ENCODE assay signal across 8 mouse cellular contexts in the genomic region with DNA sequence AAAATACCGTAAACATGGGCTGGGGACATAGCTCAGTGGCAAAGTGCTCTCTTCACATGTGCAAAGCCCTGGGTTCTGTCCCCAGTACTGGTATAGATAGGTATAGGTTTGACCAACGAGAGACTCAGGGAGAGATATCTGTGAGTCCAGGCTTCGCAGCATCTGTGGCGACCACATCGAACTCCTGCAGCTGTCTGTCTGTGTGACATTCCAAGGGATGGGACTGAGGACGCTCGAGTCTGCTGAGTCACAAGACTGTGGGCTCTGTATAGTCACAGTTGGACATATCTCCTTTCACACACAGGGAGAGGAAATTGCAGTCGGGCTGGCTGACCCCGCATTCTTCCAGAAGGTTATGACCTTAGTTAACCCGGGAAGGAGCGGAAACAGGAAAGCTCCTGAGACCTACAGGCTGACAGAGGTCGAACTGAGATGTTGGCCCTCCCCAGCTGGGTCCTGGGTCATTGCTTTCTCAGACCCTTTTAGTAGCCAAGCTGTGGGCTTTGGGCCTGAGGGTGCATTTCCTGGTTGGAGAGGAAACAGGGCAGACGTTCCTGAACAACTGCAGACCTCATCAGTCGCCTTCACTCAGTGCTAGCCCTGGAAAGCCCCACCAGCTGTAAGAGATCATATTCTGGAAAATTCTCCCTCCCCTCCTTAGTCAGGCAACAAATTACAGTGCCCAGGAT.
DNase-seq lines count a peak whose midpoint lies in the region; ATAC-seq lines count a peak whose summit lies in the region.

No protein-coding gene starts in this region.

- no peak overlapping the region for H3K4me3 ChIP-seq in intestine, embryonic 16.5 days (ENCODE audit: low read length)
- no peak overlapping the region for H3K4me3 ChIP-seq in liver, embryonic 16.5 days (ENCODE audit: low read depth, low read length)
- H3K4me3 ChIP-seq in stomach, embryonic 16.5 days (replicated peaks; ENCODE audit: low read length) = no peak overlapping the region
- no peak overlapping the region for H3K4me3 ChIP-seq in hindbrain, embryonic 12.5 days

- H3K4me1 ChIP-seq in intestine, embryonic 16.5 days (ENCODE audit: control insufficient read depth, insufficient read depth, low read length) = peaks cover 25% of the 10 kb centered on the region
- H3K4me1 ChIP-seq in liver, embryonic 16.5 days (ENCODE audit: control insufficient read depth, low read depth, low read length) = peaks cover 17% of the 10 kb centered on the region
- peaks cover 26% of the 10 kb centered on the region for H3K4me1 ChIP-seq in stomach, embryonic 16.5 days (ENCODE audit: control insufficient read depth, insufficient read depth, low read length)
- peaks cover 27% of the 10 kb centered on the region for H3K4me1 ChIP-seq in hindbrain, embryonic 12.5 days

- H3K36me3 ChIP-seq in intestine, embryonic 16.5 days (ENCODE audit: control insufficient read depth, insufficient read depth, low read length) = no peaks in the 10 kb centered on the region
- H3K36me3 ChIP-seq in liver, embryonic 16.5 days (ENCODE audit: control insufficient read depth, insufficient read depth) = no peaks in the 10 kb centered on the region
- H3K36me3 ChIP-seq in stomach, embryonic 16.5 days (ENCODE audit: control insufficient read depth, insufficient read depth, low read length) = no peaks in the 10 kb centered on the region
- no peaks in the 10 kb centered on the region for H3K36me3 ChIP-seq in hindbrain, embryonic 12.5 days

- no peak overlapping the region for H3K9ac ChIP-seq in intestine, embryonic 16.5 days (ENCODE audit: low read depth, low read length)
- H3K9ac ChIP-seq in liver, embryonic 16.5 days (ENCODE audit: low read depth, low read length) = no peak overlapping the region
- no peak overlapping the region for H3K9ac ChIP-seq in stomach, embryonic 16.5 days (ENCODE audit: low read length)
- no peak overlapping the region for H3K9ac ChIP-seq in hindbrain, embryonic 12.5 days

- peak overlapping the region; percentile 67 for H3K27ac ChIP-seq in intestine, embryonic 16.5 days (ENCODE audit: low read length)
- H3K27ac ChIP-seq in liver, embryonic 16.5 days (ENCODE audit: low read length) = peak overlapping the region; percentile 33; the same call in 1 of the 2 replicates
- peak overlapping the region; percentile 63 for H3K27ac ChIP-seq in stomach, embryonic 16.5 days (ENCODE audit: low read length)
- H3K27ac ChIP-seq in hindbrain, embryonic 12.5 days = no peak overlapping the region

- peak; percentile 70 for ATAC-seq in intestine, embryonic 16.5 days
- ATAC-seq in liver, embryonic 16.5 days (ENCODE audit: low read depth) = peak; percentile 80
- ATAC-seq in stomach, embryonic 16.5 days (ENCODE audit: insufficient read depth, low FRiP score) = peak; percentile 54
- no peak for ATAC-seq in hindbrain, embryonic 12.5 days (ENCODE audit: low FRiP score)

- 17% methylated on average over 14 of the region's 14 CpGs for WGBS in intestine, embryonic 16.5 days
- 11% methylated on average over 14 of the region's 14 CpGs for WGBS in liver, embryonic 16.5 days (ENCODE audit: insufficient replicate concordance)
- 27% methylated on average over 14 of the region's 14 CpGs for WGBS in stomach, embryonic 16.5 days
- 17% methylated on average over 14 of the region's 14 CpGs for WGBS in hindbrain, embryonic 12.5 days

- peak; percentile 73 for DNase-seq in ES-CJ7 (ENCODE audit: low read depth, low spot score)
- peak; percentile 69 for DNase-seq in adrenal gland, adult 8-10 months
- peak; percentile 88 for DNase-seq in gastrocnemius, adult 18-20 months (ENCODE audit: low spot score)
- DNase-seq in thymus, postnatal 0 days (ENCODE audit: low spot score) = no peak

- H3K27me3 ChIP-seq in intestine, embryonic 16.5 days (replicated peaks; ENCODE audit: control insufficient read depth, insufficient read depth, low read length) = no peaks in the 10 kb centered on the region
- no peaks in the 10 kb centered on the region for H3K27me3 ChIP-seq in liver, embryonic 16.5 days (ENCODE audit: control insufficient read depth, insufficient read depth, low read depth, low read length)
- H3K27me3 ChIP-seq in stomach, embryonic 16.5 days (ENCODE audit: control insufficient read depth, insufficient read depth, low read length) = no peaks in the 10 kb centered on the region
- 0 out of 2 replicates have a peak, but pooled peaks cover 5% of the 10 kb centered on the region for H3K27me3 ChIP-seq in hindbrain, embryonic 12.5 days

- no peaks in the 10 kb centered on the region for H3K9me3 ChIP-seq in intestine, embryonic 16.5 days (ENCODE audit: control insufficient read depth, low read length)
- H3K9me3 ChIP-seq in liver, embryonic 16.5 days (replicated peaks; ENCODE audit: control insufficient read depth, low read length) = no peaks in the 10 kb centered on the region
- no peaks in the 10 kb centered on the region for H3K9me3 ChIP-seq in stomach, embryonic 16.5 days (replicated peaks; ENCODE audit: control insufficient read depth, low read length)
- no peaks in the 10 kb centered on the region for H3K9me3 ChIP-seq in hindbrain, embryonic 12.5 days (replicated peaks)

- no peak overlapping the region for H3K4me2 ChIP-seq in intestine, embryonic 16.5 days (ENCODE audit: low read depth, low read length)
- no peak overlapping the region for H3K4me2 ChIP-seq in liver, embryonic 16.5 days (ENCODE audit: low read depth, low read length)
- H3K4me2 ChIP-seq in stomach, embryonic 16.5 days (ENCODE audit: low read depth, low read length) = no peak overlapping the region
- no peak overlapping the region for H3K4me2 ChIP-seq in hindbrain, embryonic 12.5 days (replicated peaks)
